Mouse (Mus musculus): Measurements from ENCODE around the gene Ctf1.

GRCm38 (mm10) chr7:127725490-127725889 lies 13.0 kb downstream of the Ctf1 start:
- no peak for TF ChIP-seq CTCF (IDR thresholded peaks at IDR 0.05; ENCODE audit: low read depth, low read length)
- TF ChIP-seq POLR2AphosphoS5 (IDR thresholded peaks at IDR 0.05; ENCODE audit: insufficient replicate concordance, low read depth, low read length), result no peak

Data from G1E (cell line).